Mouse (Mus musculus) limb, embryonic 15.5 days (tissue): ENCODE results near the gene Nell1. TPM values are rescaled to one million over a fixed set of nuclear protein-coding genes. Genes with fewer than 3 reads are reported as not detected.

Experiments
- ATAC-seq: fragments of 200-750 bp; cut with Nextera tagmentation; 2 replicates; pipeline ENCODE4 v1.8.0; 2017; ENCODE audit warnings: low read depth, moderate TSS enrichment; ENCODE audit not compliant: insufficient number of reproducible peaks, low FRiP score, low TSS enrichment
- H3K27ac ChIP-seq: fragments of 300-500 bp; sonication (generic); 2 replicates; pipeline ENCODE4 v1.5.1; 2015; ENCODE audit warnings: moderate library complexity, mild to moderate bottlenecking, inconsistent platforms
- H3K27me3 ChIP-seq: fragments of 300-500 bp; sonication (generic); 2 replicates; pipeline ENCODE4 v1.6.1; 2015; ENCODE audit warnings: inconsistent platforms
- H3K36me3 ChIP-seq: fragments of 300-500 bp; sonication (generic); 2 replicates; pipeline ENCODE4 v1.6.1; 2015; ENCODE audit warnings: inconsistent platforms
- H3K4me1 ChIP-seq: fragments of 300-500 bp; sonication (generic); 2 replicates; pipeline ENCODE4 v1.6.1; 2015; ENCODE audit warnings: inconsistent platforms
- H3K4me2 ChIP-seq: fragments of 300-500 bp; sonication (generic); 2 replicates; pipeline ENCODE4 v1.6.1; 2015; ENCODE audit warnings: mild to moderate bottlenecking, inconsistent platforms
- H3K4me3 ChIP-seq: fragments of 300-500 bp; sonication (generic); 2 replicates; pipeline ENCODE4 v1.5.1; 2015; ENCODE audit warnings: mild to moderate bottlenecking, inconsistent platforms
- H3K9ac ChIP-seq: fragments of 300-500 bp; sonication (generic); 2 replicates; pipeline ENCODE4 v1.6.1; 2015; ENCODE audit warnings: inconsistent platforms
- H3K9me3 ChIP-seq: fragments of 300-500 bp; sonication (generic); 2 replicates; pipeline ENCODE4 v1.6.1; 2016; ENCODE audit warnings: inconsistent platforms
- WGBS: fragments of 180-500 bp; shearing (Covaris S2); methylation state at CpG from one replicate; pipeline ENCODE4 v1.1.7; 2015; 5-methylcytosine and 5-hydroxymethylcytosine counted together
- polyA plus RNA-seq: library from polyadenylated mRNA; unstranded; fragments of >200 nt; fragmentation: Nextera tagmentation; extraction: Ambion mirVana; gene quantifications from 2 replicates; pipeline ENCODE4 v1.2.1, GENCODE M21; 2015

Gene Nell1
- polyA plus RNA-seq, 1 experiment from 2014 or later: 3.8 TPM

DNA sequence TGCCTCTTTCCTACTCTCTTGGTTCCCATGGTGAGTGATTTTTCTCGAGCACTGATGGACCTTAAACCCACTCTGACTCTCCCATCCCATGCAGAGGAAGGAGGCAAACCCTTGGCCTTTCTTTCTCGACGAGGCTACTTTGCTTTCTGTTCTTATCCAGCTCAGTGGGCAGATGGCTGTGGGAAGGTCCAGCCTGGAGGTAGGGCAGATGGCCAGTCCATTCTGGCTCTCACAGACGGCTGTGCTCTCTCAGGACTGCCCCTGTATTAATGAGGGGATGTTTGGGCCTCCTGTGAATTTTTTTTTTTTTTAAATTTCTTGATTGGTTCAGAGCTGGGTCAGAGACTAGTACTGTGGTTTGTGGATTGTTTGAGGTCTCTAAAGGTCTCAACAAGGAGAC is 5.1 kb upstream of the Nell1 start:
- no peak for ATAC-seq
- H3K36me3 ChIP-seq: no peaks in the 10 kb centered on the region
- H3K27ac ChIP-seq: no peak overlapping the region
- H3K4me2 ChIP-seq: no peak overlapping the region
- WGBS: 45% methylated on average over 4 of the region's 4 CpGs
- H3K9me3 ChIP-seq: no peaks in the 10 kb centered on the region; the same call in 1 of the 2 replicates
- no peak overlapping the region for H3K9ac ChIP-seq
- H3K4me1 ChIP-seq: peaks cover 1% of the 10 kb centered on the region
- H3K4me3 ChIP-seq: no peak overlapping the region
- peaks cover 31% of the 10 kb centered on the region for H3K27me3 ChIP-seq

DNA sequence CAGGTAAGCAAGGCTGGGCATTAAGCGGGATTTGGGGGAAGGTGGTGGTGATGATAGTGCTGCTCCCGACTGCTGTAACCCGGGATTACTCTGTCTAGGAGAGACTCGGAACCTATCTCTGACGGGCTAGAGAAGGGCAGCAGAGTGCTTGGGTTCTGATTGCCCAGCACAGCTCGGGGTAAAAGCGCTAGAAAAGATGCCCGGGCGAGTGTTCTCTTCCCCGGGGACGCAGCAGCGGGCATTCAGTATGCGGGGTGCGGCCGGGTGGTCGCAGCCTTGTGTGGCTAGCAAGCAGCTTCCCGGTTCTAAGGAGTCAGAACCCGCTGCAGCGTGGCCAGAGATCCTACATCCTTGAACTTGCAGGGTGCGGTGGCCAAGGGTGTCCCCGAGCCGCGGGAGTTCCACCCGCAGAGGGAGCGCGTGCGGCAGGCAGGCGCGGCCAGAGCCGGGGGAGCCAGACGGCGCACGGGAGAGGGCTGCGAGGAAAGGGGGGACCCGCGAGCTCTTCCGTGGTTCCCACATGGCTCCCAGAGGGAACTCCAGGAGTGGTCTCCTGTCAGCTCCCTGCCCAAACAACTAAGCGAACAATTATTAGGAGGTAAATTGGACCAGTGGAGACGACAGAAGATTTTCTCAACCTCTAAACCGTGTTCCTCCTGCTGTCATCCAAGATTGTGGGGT is 917 bp downstream of the Nell1 start:
- Histone ChIP-seq H3K36me3 (no peaks in the 10 kb centered on the region), H3K4me2 (peak overlapping the region; percentile 91), H3K27ac (no peak overlapping the region), H3K4me3 (peak overlapping the region; percentile 46), H3K27me3 (peaks cover 85% of the 10 kb centered on the region), H3K4me1 (peaks cover 17% of the 10 kb centered on the region), H3K9ac (no peak overlapping the region), H3K9me3 (no peaks in the 10 kb centered on the region; the same call in 1 of the 2 replicates)
- no peak for ATAC-seq
- WGBS: under 1% methylated on average over 40 of the region's 40 CpGs

DNA sequence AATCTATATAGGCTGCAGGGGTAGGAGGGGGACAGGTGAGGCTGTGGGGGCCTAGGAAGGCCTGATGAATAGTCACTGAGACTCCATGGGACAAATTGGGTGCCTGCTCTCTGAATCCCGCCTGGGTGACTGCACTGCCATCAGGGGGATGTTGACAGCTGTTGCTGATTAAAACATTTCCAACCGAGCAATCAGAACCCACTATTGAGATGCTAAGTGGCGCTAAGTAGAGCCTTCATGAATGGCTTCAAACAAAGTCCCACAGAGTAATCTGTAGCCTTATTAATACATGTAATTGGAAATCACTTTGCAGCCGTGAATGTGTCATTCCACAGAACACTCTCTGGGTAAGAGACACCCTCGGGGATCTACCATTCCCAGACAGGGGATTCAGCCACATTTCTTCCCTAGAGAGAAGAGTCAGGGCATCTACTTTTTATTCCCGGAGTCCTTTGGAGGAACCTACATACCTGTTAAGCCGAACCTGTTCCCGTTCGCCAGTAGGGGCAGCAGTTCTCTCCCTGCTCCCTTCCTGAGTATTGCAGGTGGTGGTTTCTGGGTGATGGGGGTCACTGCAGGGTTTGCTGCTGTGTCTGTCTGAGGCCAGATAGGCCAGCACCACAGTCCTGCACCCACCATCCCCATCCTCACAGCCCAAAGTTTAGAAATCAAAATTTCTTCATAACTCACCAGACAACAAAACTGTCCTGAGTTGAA is 7.0 kb downstream of the Nell1 start:
- Histone ChIP-seq H3K27me3 (peaks cover 42% of the 10 kb centered on the region), H3K4me1 (no peaks in the 10 kb centered on the region), H3K27ac (no peak overlapping the region), H3K4me3 (no peak overlapping the region), H3K4me2 (no peak overlapping the region), H3K9ac (no peak overlapping the region), H3K9me3 (no peaks in the 10 kb centered on the region), H3K36me3 (no peaks in the 10 kb centered on the region)
- ATAC-seq: no peak
- WGBS: 12% methylated on average over 9 of the region's 9 CpGs

DNA sequence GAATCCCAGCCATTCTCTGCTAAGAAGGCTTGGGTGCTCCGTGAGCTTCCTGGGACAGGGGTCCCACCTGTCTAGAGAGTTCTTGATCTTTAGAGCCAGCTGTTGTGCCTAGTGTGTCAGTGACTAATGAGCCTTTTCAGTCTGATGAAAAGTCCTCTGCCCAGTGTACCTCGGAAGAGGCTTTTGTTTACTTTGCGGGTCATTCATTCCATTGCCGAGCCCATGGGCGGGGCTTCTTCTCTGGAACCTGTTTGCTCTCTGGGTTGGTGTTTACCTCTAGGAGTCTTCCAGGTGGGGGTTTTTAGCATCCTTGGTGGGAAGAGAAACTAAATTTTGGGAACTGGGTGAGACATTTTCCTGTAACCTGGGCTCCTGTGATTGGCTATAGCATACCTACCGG is 10.0 kb downstream of the Nell1 start:
- WGBS: 35% methylated on average over 6 of the region's 6 CpGs
- no peaks in the 10 kb centered on the region for H3K4me1 ChIP-seq
- ATAC-seq: no peak
- no peak overlapping the region for H3K27ac ChIP-seq
- peaks cover 14% of the 10 kb centered on the region; the same call in 1 of the 2 replicates for H3K27me3 ChIP-seq
- no peaks in the 10 kb centered on the region for H3K9me3 ChIP-seq
- no peaks in the 10 kb centered on the region for H3K36me3 ChIP-seq
- no peak overlapping the region for H3K9ac ChIP-seq
- H3K4me2 ChIP-seq: no peak overlapping the region
- no peak overlapping the region for H3K4me3 ChIP-seq

DNA sequence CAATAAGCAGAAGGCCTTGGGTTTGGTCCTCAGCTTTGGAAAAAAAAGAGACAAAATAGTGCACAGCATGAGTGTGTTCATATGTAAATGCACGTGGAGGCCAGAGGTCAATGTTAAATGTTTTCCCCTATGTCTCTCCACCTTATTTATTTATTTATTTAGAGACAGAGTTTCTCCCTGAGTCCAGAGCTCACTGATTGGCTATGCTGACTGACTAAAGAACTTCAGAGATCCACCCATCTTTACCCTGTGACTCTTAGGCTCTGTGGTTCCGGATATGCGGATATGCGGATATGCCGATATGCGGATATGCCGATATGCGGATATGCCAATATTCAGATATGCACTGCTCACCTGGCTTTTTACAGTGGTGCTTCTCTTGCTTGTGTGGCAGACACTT is 11.3 kb downstream of the Nell1 start:
- 92% methylated on average over 8 of the region's 8 CpGs for WGBS
- Histone ChIP-seq H3K27ac (no peak overlapping the region), H3K4me3 (no peak overlapping the region), H3K27me3 (peaks cover 5% of the 10 kb centered on the region; the same call in 1 of the 2 replicates), H3K9me3 (no peaks in the 10 kb centered on the region), H3K36me3 (no peaks in the 10 kb centered on the region), H3K9ac (no peak overlapping the region), H3K4me1 (no peaks in the 10 kb centered on the region), H3K4me2 (no peak overlapping the region)
- no peak for ATAC-seq

DNA sequence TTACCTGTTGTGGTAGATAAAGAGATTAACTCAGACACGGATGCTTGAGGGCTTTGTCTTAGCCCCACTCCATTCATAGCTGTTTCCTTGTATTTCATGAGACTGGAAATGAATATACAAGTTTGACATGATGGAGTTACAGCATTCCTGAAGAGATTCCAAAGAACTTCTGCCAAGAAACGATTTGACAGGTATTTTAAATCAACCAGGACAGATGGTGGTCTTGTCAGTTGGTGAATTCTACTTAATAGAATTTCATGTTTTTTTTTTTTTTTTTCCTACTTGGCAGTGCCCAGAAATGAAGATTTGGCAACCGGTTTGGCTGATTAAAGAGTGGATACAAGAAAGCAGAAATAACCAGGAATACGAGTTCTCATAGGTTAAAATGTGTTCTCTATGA is 24.7 kb downstream of the Nell1 start:
- WGBS: 72% methylated on average over 4 of the region's 4 CpGs
- H3K4me1 ChIP-seq: no peaks in the 10 kb centered on the region
- ATAC-seq: no peak
- no peak overlapping the region for H3K4me3 ChIP-seq
- no peak overlapping the region for H3K4me2 ChIP-seq
- no peaks in the 10 kb centered on the region for H3K27me3 ChIP-seq
- H3K9ac ChIP-seq: no peak overlapping the region
- no peak overlapping the region for H3K27ac ChIP-seq
- H3K36me3 ChIP-seq: no peaks in the 10 kb centered on the region
- no peaks in the 10 kb centered on the region for H3K9me3 ChIP-seq

GRCm38 (mm10) chr7:50005268-50005667 is 30.6 kb downstream of the Nell1 start:
- Histone ChIP-seq H3K9ac (no peak overlapping the region), H3K4me3 (no peak overlapping the region), H3K27ac (no peak overlapping the region), H3K27me3 (no peaks in the 10 kb centered on the region), H3K36me3 (no peaks in the 10 kb centered on the region), H3K4me2 (no peak overlapping the region), H3K9me3 (no peaks in the 10 kb centered on the region), H3K4me1 (no peaks in the 10 kb centered on the region)
- 18% methylated on average over 2 of the region's 2 CpGs for WGBS
- ATAC-seq: no peak

DNA sequence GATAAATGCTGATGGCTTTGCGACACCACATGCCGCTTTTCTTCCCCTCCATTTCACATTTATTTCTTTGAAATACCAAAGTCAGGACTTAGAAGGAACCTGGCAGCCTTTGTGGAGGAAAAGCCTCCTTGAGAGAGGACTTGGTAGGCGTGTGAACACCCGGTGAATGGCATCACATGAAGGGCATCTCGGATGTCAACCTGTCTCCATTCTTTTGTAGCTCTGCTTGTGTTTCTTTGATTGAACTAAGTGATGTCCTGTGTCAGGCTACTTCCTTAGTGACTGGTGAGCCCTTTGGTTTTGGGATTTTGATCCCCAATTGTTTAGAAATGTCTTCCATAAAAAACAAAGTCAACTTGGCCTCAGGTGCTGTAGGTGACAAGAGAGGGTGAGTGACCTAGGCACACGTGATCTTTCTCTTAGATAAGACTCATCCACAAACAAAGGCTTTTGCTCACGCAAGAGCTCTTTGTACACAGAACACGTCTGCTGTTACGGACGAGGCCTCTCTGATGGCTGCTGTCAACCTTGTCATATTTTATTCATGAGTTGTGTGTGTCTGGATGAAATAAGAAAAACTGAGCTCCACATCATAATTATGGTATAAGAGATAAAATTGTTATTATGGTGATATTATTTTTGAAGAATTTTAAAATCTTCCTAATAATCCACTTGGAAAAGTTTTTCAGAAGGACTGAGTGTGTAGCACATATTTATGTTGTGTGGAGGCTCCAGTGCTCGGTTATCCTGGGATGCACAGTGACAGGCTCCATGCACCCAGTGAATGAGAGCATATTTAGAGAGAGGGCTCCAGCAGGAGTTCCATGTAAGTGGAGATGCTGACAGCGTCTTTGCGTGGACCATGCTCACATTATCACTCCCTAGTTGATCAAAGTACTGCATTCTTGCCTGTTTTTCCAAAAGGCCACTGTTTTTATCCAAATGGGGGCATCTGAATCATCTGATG is 60.8 kb downstream of the Nell1 start:
- H3K27ac ChIP-seq: no peak overlapping the region
- no peaks in the 10 kb centered on the region for H3K4me1 ChIP-seq
- no peak overlapping the region for H3K4me2 ChIP-seq
- H3K9me3 ChIP-seq: no peaks in the 10 kb centered on the region
- ATAC-seq: no peak
- H3K4me3 ChIP-seq: no peak overlapping the region
- WGBS: 76% methylated on average over 13 of the region's 13 CpGs
- H3K9ac ChIP-seq: no peak overlapping the region
- H3K36me3 ChIP-seq: no peaks in the 10 kb centered on the region
- no peaks in the 10 kb centered on the region for H3K27me3 ChIP-seq

GRCm38 (mm10) chr7:50041112-50041511 is 66.4 kb downstream of the Nell1 start:
- Histone ChIP-seq H3K4me3 (no peak overlapping the region), H3K4me2 (no peak overlapping the region), H3K4me1 (0 out of 2 replicates have a peak, but pooled peaks cover 2% of the 10 kb centered on the region), H3K9me3 (no peaks in the 10 kb centered on the region), H3K27me3 (no peaks in the 10 kb centered on the region), H3K27ac (no peak overlapping the region), H3K36me3 (no peaks in the 10 kb centered on the region), H3K9ac (no peak overlapping the region)
- 9% methylated on average over 6 of the region's 6 CpGs for WGBS
- ATAC-seq: no peak

GRCm38 (mm10) chr7:50050144-50050543 is 75.5 kb downstream of the Nell1 start:
- no peak for ATAC-seq
- Histone ChIP-seq H3K27me3 (no peaks in the 10 kb centered on the region), H3K36me3 (no peaks in the 10 kb centered on the region), H3K4me2 (no peak overlapping the region), H3K4me1 (no peaks in the 10 kb centered on the region), H3K4me3 (no peak overlapping the region), H3K9ac (no peak overlapping the region), H3K27ac (no peak overlapping the region), H3K9me3 (no peaks in the 10 kb centered on the region)
- 80% methylated on average over 4 of the region's 4 CpGs for WGBS

DNA sequence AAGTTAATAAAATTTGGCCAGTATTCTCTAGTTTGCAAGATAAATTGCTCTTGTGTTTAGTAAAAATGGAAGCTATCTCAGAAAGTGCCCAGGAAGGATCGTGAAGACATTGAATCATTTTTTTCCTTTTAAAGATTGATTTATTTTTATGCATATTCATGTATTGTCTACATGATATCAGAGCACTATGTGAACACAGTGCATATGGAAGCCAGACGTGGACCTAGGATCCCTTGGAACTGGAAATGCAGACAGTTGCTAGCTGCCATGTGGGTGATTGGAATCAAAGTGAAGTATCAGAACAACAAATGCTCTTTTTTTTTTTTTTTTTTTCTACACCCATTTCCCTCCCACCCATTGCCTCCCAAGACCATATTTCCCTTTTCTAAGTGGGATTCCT is 79.0 kb downstream of the Nell1 start:
- H3K36me3 ChIP-seq: no peaks in the 10 kb centered on the region
- H3K9ac ChIP-seq: no peak overlapping the region
- H3K27me3 ChIP-seq: no peaks in the 10 kb centered on the region
- ATAC-seq: no peak
- H3K4me3 ChIP-seq: no peak overlapping the region
- no peaks in the 10 kb centered on the region for H3K4me1 ChIP-seq
- no peak overlapping the region for H3K27ac ChIP-seq
- H3K9me3 ChIP-seq: no peaks in the 10 kb centered on the region
- H3K4me2 ChIP-seq: no peak overlapping the region
- WGBS: 77% methylated on average over 2 of the region's 2 CpGs

GRCm38 (mm10) chr7:50094461-50094860 is 119.8 kb downstream of the Nell1 start:
- Histone ChIP-seq H3K9ac (no peak overlapping the region), H3K27ac (no peak overlapping the region), H3K27me3 (no peaks in the 10 kb centered on the region), H3K36me3 (no peaks in the 10 kb centered on the region), H3K4me1 (no peaks in the 10 kb centered on the region), H3K4me2 (no peak overlapping the region), H3K9me3 (no peaks in the 10 kb centered on the region), H3K4me3 (no peak overlapping the region)
- ATAC-seq: no peak
- WGBS: 77% methylated on average over 5 of the region's 5 CpGs
